Mouse (Mus musculus): Measurements from ENCODE around the gene Plxdc1. TPM values are rescaled to one million over a fixed set of nuclear protein-coding genes. Genes with fewer than 3 reads are reported as not detected.

Gene Plxdc1
- total and polyA plus RNA-seq, 2 experiments: 0.28 to 1.2 TPM

GRCm38 (mm10) chr11:98030701-98031442 lies 44.6 kb upstream of the Plxdc1 start:
- TF ChIP-seq POLR2A (IDR thresholded peaks at IDR 0.05; ENCODE audit: extremely low read depth, insufficient read depth, low read length): no peak
- TF ChIP-seq CTCF (IDR thresholded peaks at IDR 0.05; ENCODE audit: low read depth, low read length): no peak
- 71% methylated on average over 5 of the region's 5 CpGs for WGBS
- Histone ChIP-seq H3K27me3 (ENCODE audit: control insufficient read depth, insufficient read depth, low read length) (peaks cover 2% of the 10 kb centered on the region; the same call in 1 of the 2 replicates), H3K27ac (replicated peaks; ENCODE audit: insufficient read depth, low read depth, low read length) (no peak overlapping the region), H3K4me3 (ENCODE audit: insufficient read depth, low read depth, low read length) (no peak overlapping the region), H3K4me1 (ENCODE audit: control insufficient read depth, insufficient read depth, low read length) (peaks cover 3% of the 10 kb centered on the region), H3K79me2 (ENCODE audit: control insufficient read depth, insufficient read depth, low read length) (peaks cover 7% of the 10 kb centered on the region), H3K36me3 (ENCODE audit: control insufficient read depth, insufficient read depth, low read length) (peaks cover 25% of the 10 kb centered on the region), H3K9ac (ENCODE audit: low read depth, low read length) (no peak overlapping the region)
- DNase-seq (ENCODE audit: extremely low read depth, low read depth, low spot score): no peak

- peaks cover 3% of the 10 kb centered on the region for H3K4me1 ChIP-seq (ENCODE audit: control insufficient read depth, insufficient read depth, low read length)
- no peaks in the 10 kb centered on the region for H3K27me3 ChIP-seq (ENCODE audit: control insufficient read depth, insufficient read depth, low read length)
- H3K27ac ChIP-seq (replicated peaks; ENCODE audit: insufficient read depth, low read depth, low read length): no peak overlapping the region
- TF ChIP-seq CTCF (IDR thresholded peaks at IDR 0.05; ENCODE audit: low read depth, low read length) (no peak), POLR2A (IDR thresholded peaks at IDR 0.05; ENCODE audit: extremely low read depth, insufficient read depth, low read length) (no peak)
- DNase-seq (ENCODE audit: extremely low read depth, low read depth, low spot score): no peak
- peaks cover 7% of the 10 kb centered on the region for H3K79me2 ChIP-seq (ENCODE audit: control insufficient read depth, insufficient read depth, low read length)
- peaks cover 25% of the 10 kb centered on the region for H3K36me3 ChIP-seq (ENCODE audit: control insufficient read depth, insufficient read depth, low read length)
- peak overlapping the region; percentile 94 for H3K9ac ChIP-seq (ENCODE audit: low read depth, low read length)
- H3K4me3 ChIP-seq (ENCODE audit: insufficient read depth, low read depth, low read length): peak overlapping the region; percentile 99
- 12% methylated on average over 7 of the region's 7 CpGs for WGBS
Observed at GRCm38 (mm10) chr11:98027785-98028184, 41.5 kb upstream of the Plxdc1 start.

- H3K9ac ChIP-seq (ENCODE audit: low read depth, low read length): peak overlapping the region; percentile 94
- H3K4me1 ChIP-seq (ENCODE audit: control insufficient read depth, insufficient read depth, low read length): peaks cover 3% of the 10 kb centered on the region
- H3K27ac ChIP-seq (replicated peaks; ENCODE audit: insufficient read depth, low read depth, low read length): peak overlapping the region; percentile 78
- no peak for TF ChIP-seq CTCF (IDR thresholded peaks at IDR 0.05; ENCODE audit: low read depth, low read length)
- no peak for TF ChIP-seq POLR2A (IDR thresholded peaks at IDR 0.05; ENCODE audit: extremely low read depth, insufficient read depth, low read length)
- WGBS: under 1% methylated on average over 18 of the region's 18 CpGs
- peaks cover 7% of the 10 kb centered on the region for H3K79me2 ChIP-seq (ENCODE audit: control insufficient read depth, insufficient read depth, low read length)
- peaks cover 25% of the 10 kb centered on the region for H3K36me3 ChIP-seq (ENCODE audit: control insufficient read depth, insufficient read depth, low read length)
- DNase-seq (ENCODE audit: extremely low read depth, low read depth, low spot score): peak; percentile 29
- peak overlapping the region; percentile 99 for H3K4me3 ChIP-seq (ENCODE audit: insufficient read depth, low read depth, low read length)
- no peaks in the 10 kb centered on the region for H3K27me3 ChIP-seq (ENCODE audit: control insufficient read depth, insufficient read depth, low read length)
Observed at GRCm38 (mm10) chr11:98027297-98027688, 41.0 kb upstream of the Plxdc1 start.

GRCm38 (mm10) chr11:98026570-98027296 lies 40.5 kb upstream of the Plxdc1 start, which contains the start of gene Rpl19:
Gene Rpl19, plus strand, starts transcription at chr11:98026710.
- DNase-seq (ENCODE audit: extremely low read depth, low read depth, low spot score): peak; percentile 83
- H3K4me1 ChIP-seq (ENCODE audit: control insufficient read depth, insufficient read depth, low read length): peaks cover 3% of the 10 kb centered on the region; the same call in 1 of the 2 replicates
- peaks cover 7% of the 10 kb centered on the region for H3K79me2 ChIP-seq (ENCODE audit: control insufficient read depth, insufficient read depth, low read length)
- peaks cover 2% of the 10 kb centered on the region; the same call in 1 of the 2 replicates for H3K27me3 ChIP-seq (ENCODE audit: control insufficient read depth, insufficient read depth, low read length)
- peaks cover 25% of the 10 kb centered on the region for H3K36me3 ChIP-seq (ENCODE audit: control insufficient read depth, insufficient read depth, low read length)
- WGBS: under 1% methylated on average over 68 of the region's 69 CpGs
- peak within 1 kb of the TSS; percentile 99 for H3K4me3 ChIP-seq (ENCODE audit: insufficient read depth, low read depth, low read length)
- H3K9ac ChIP-seq (ENCODE audit: low read depth, low read length): peak within 1 kb of the TSS; percentile 94
- H3K27ac ChIP-seq (replicated peaks; ENCODE audit: insufficient read depth, low read depth, low read length): peak within 1 kb of the TSS; percentile 78
- TF ChIP-seq POLR2A (IDR thresholded peaks at IDR 0.05; ENCODE audit: extremely low read depth, insufficient read depth, low read length) (peak; percentile 92), CTCF (IDR thresholded peaks at IDR 0.05; ENCODE audit: low read depth, low read length) (no peak)

- 6% methylated on average over 15 of the region's 15 CpGs for WGBS
- Histone ChIP-seq H3K9ac (ENCODE audit: low read depth, low read length) (peak overlapping the region; percentile 78), H3K4me3 (ENCODE audit: insufficient read depth, low read depth, low read length) (peak overlapping the region; percentile 59), H3K27ac (replicated peaks; ENCODE audit: insufficient read depth, low read depth, low read length) (peak overlapping the region; percentile 70), H3K4me1 (ENCODE audit: control insufficient read depth, insufficient read depth, low read length) (peaks cover 6% of the 10 kb centered on the region; the same call in 1 of the 2 replicates), H3K36me3 (ENCODE audit: control insufficient read depth, insufficient read depth, low read length) (peaks cover 25% of the 10 kb centered on the region), H3K79me2 (ENCODE audit: control insufficient read depth, insufficient read depth, low read length) (peaks cover 7% of the 10 kb centered on the region), H3K27me3 (ENCODE audit: control insufficient read depth, insufficient read depth, low read length) (peaks cover 4% of the 10 kb centered on the region; the same call in 1 of the 2 replicates)
- TF ChIP-seq CTCF (IDR thresholded peaks at IDR 0.05; ENCODE audit: low read depth, low read length) (no peak), POLR2A (IDR thresholded peaks at IDR 0.05; ENCODE audit: extremely low read depth, insufficient read depth, low read length) (no peak)
- no peak for DNase-seq (ENCODE audit: extremely low read depth, low read depth, low spot score)
Observed at GRCm38 (mm10) chr11:98026248-98026569, 40.0 kb upstream of the Plxdc1 start.

Measured in liver, adult 2 months (tissue).